Mouse (Mus musculus) central nervous system, embryonic 18 days (tissue): Measurements from ENCODE around the gene Il24. TPM values are rescaled to one million over a fixed set of nuclear protein-coding genes. Genes with fewer than 3 reads are reported as not detected.

Source experiments
- polyA plus RNA-seq: library from polyadenylated mRNA; depleted of rRNA; stranded (reverse); fragments of >200 nt; gene quantifications from 2 replicates; pipeline ENCODE4 v1.2.3, GENCODE M21; 2012; rRNA removed

Gene Il24
- not detected in 2 replicates for polyA plus RNA-seq

DNA sequence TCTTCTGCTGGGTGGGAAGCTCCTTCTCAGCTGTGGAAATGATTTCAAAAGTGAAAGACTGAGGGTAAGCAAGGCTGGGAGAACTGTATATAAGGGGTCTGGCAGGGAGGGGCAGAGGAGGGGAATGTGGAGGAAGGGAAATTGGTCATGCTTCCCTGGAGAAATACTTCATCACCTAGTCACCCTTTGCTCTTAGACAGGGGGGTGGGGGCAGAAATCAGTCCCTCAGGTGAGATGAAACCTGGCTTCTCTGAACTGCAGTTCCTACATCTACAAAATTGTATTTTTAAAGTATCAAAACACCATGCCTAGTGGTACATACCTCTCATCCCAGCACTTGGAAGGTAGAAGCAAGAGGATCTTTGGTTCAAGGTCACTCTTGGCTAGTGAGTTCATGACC, at the start of gene Il24:
TSS of gene Il24 (minus strand) at position 101 of the 400 bp plus-strand sequence.

DNA sequence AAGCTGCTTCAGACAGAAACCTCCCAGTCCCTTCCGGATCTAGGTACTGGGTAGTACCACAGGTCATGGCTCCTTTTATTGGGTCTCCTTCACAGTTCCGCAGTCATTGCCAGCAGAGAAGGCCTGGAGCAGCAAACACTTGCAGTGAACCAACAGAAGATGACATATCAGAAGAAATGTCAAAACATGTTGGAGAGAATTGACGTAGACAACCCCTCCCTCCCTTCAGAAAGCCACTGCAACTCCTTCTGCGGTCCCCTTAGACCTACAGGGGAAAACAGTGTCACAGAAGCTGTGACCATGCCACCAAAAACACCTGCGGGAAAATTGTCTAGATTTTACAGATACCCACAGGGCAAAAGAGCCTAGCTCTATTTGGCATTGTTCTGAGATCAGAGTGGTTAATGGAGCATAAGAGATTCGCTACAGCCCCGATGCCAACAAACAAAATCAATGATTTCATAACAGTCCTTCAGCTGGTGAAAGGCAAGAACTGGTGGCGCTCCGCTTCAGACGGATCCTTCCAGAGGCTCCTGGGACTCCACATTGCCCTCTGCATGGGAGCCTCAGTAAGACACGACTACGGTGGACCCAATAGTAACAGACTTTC, 24.3 kb upstream of the Il24 start, which contains the start of gene Il20:
TSS of gene Il20 (minus strand) at position 51 of the 610 bp plus-strand sequence.

DNA sequence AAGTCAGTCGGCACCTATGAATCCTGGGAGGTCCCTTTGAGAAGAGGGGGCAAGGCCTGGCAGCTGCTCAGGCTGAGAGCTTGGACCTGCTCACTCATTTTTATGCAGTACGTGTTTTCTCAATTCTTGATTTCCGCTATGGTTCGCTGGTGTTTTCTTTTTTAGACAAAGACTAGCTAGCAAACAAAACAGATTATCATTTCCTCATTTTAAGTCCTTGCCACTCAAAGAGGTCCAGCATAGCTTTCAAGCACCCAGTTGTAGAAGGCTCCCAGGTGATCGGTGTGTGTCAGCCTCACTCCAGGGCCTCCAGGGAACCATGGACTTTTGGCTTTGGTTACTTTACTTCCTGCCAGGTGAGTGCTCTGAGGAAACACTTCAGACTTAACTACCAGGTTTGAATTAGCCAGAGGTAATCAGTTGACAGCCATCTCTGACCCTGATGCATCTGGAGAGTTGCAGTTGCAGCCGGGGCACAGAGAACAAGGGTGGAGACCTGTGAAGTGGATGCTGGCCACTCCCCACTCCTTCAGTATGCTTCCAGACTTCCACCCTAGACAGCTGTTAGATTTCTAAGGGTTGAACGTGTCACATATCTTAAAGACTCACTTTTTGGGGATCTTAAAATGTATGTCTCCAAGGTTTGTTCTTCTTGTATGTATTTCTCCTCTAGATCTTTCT, 21.6 kb downstream of the Il24 start, which contains the start of gene Fcmr:
TSS of gene Fcmr (plus strand) at position 129 of the 681 bp plus-strand sequence.

Other genes with a start within 250 kb of the Il24 start
- gene C4bp, start 225.8 kb downstream of the Il24 start, polyA plus RNA-seq, result 0.04 TPM in 1 of 2 replicates, not detected in the other
- gene Gm29427, start 171.7 kb downstream of the Il24 start, polyA plus RNA-seq, result 0.03 TPM in 1 of 2 replicates, not detected in the other
- gene Yod1, start 170.1 kb downstream of the Il24 start, polyA plus RNA-seq, result 3.5 and 3.7 TPM in 2 replicates
- 41.0 and 42.1 TPM in 2 replicates for gene Pfkfb2, start 158.2 kb downstream of the Il24 start, polyA plus RNA-seq
- gene AA986860, start 155.5 kb downstream of the Il24 start, polyA plus RNA-seq, result 0.45 and 0.87 TPM in 2 replicates
- 0.06 TPM in 1 of 2 replicates, not detected in the other for gene Fcamr, start 86.6 kb downstream of the Il24 start, polyA plus RNA-seq
- 0.01 TPM in 1 of 2 replicates, not detected in the other for gene Pigr, start 60.8 kb downstream of the Il24 start, polyA plus RNA-seq
- gene Fcmr, start 21.8 kb downstream of the Il24 start, polyA plus RNA-seq, result 0.57 and 0.86 TPM in 2 replicates
- not detected in 2 replicates for gene Il20, start 24.0 kb upstream of the Il24 start, polyA plus RNA-seq
- 0.05 and 0.16 TPM in 2 replicates for gene Il19, start 52.7 kb upstream of the Il24 start, polyA plus RNA-seq
- gene Il10, start 132.4 kb upstream of the Il24 start, polyA plus RNA-seq, result 0.04 and 0.21 TPM in 2 replicates
- gene Mapkapk2, start 210.4 kb upstream of the Il24 start, polyA plus RNA-seq, result 30.0 and 30.4 TPM in 2 replicates